Mouse (Mus musculus): ENCODE data around the gene Ccser2. TPM values are rescaled to one million over a fixed set of nuclear protein-coding genes. Genes with fewer than 3 reads are reported as not detected.

Ccser2 gene
- total RNA-seq, 2 experiments from 2014 or later: 83.8 to 85.8 TPM

- H3K27ac ChIP-seq: no peak overlapping the region
- no peak for TF ChIP-seq CTCF (IDR thresholded peaks at IDR 0.05)
- H3K4me3 ChIP-seq: no peak overlapping the region
- intact Hi-C loops (cut with DNase I): no loop called here
- no peak for DNase-seq (ENCODE audit: extremely low spot score in 1 of 2, low spot score in 2 of 2)
These were observed 109.6 kb downstream of the Ccser2 start for GRCm38 (mm10) chr14:36858932-36859331.

DNA sequence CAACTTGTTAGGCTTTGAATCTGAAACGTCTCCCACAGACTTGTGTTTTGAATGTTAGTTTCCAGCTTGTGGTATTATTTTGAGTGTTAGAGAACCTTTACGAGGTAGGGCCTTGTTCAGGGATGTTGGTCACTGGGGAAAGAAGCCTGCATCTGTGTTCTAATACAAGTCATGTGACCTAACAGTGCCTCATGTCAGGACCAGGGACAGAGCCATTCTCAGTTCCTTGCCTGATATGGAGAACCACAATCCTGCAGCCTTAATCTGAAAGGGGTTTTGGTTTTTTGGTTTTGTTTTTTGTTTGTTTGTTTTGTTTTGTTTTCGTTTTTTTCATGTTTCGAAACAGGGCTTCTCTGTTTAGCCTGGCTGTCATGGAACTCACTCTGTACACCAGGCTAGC lies 115.6 kb downstream of the Ccser2 start:
- TF ChIP-seq CTCF (IDR thresholded peaks at IDR 0.05): no peak
- no peak for DNase-seq (ENCODE audit: extremely low spot score in 1 of 2, low spot score in 2 of 2)
- intact Hi-C loops (cut with DNase I): no loop called here
- H3K4me3 ChIP-seq: no peak overlapping the region
- H3K27ac ChIP-seq: no peak overlapping the region

DNA sequence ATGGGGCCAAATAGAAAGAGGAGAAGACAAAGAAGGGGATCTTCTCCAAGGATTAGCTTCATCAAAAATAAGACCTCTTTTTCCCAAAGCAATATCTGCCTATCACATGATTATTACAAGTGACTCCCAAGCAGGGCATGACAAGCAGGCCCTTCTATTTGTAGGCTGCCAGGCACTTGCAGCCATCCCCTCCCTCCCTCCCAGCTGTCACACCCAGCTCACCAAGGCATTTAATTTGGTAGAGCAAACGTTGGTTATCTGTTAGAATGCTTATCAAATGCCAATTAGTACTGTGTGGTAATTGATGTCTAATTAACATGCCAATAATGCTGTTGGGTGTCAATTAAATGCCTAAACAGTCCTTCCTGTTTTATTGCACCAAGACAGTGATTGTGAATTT lies 119.7 kb downstream of the Ccser2 start:
- Histone ChIP-seq H3K4me3 (no peak overlapping the region), H3K27ac (no peak overlapping the region)
- TF ChIP-seq CTCF (IDR thresholded peaks at IDR 0.05): no peak
- intact Hi-C loops (cut with DNase I): no loop called here
- no peak for DNase-seq (ENCODE audit: extremely low spot score in 1 of 2, low spot score in 2 of 2)

Other genes with a start within 250 kb of the Ccser2 start
- not detected for gene Rgr, start 80.2 kb upstream of the Ccser2 start, total RNA-seq (2021)
- gene Lrit1, start 86.1 kb upstream of the Ccser2 start, total RNA-seq (2021): not detected
- gene Lrit2, start 99.2 kb upstream of the Ccser2 start, total RNA-seq (2021): not detected
- gene Cdhr1, start 129.6 kb upstream of the Ccser2 start, total RNA-seq (2021): 10 to 100 TPM; 11.2 to 14.1 TPM
- gene 2610528A11Rik, start 145.2 kb upstream of the Ccser2 start, total RNA-seq (2021): under 1 TPM in 1 of 2 experiments, not detected in 1; 0.70 TPM
- gene Ghitm, start 166.5 kb upstream of the Ccser2 start, total RNA-seq (2021): 100 to 1,000 TPM; 425 to 441 TPM

Measured in left cerebral cortex, adult 2 months (tissue).